Mouse (Mus musculus) limb, embryonic 13.5 days (tissue): Measurements from ENCODE around the gene Bcl2l11. TPM values are rescaled to one million over a fixed set of nuclear protein-coding genes. Genes with fewer than 3 reads are reported as not detected.

Source experiments
- ATAC-seq: fragments of 200-750 bp; cut with Nextera tagmentation; 2 replicates; pipeline ENCODE4 v1.8.0; 2017; ENCODE audit warnings: low read depth, moderate number of reproducible peaks, moderate TSS enrichment; ENCODE audit not compliant: low FRiP score
- H3K27ac ChIP-seq: fragments of 300-500 bp; sonication (generic); 2 replicates; pipeline ENCODE4 v1.5.1; 2015; ENCODE audit warnings: inconsistent platforms, mild to moderate bottlenecking, moderate library complexity
- H3K27me3 ChIP-seq: fragments of 300-500 bp; sonication (generic); 2 replicates; pipeline ENCODE4 v1.6.1; 2015; ENCODE audit warnings: mild to moderate bottlenecking, inconsistent platforms
- H3K36me3 ChIP-seq: fragments of 300-500 bp; sonication (generic); 2 replicates; pipeline ENCODE4 v1.6.1; 2015; ENCODE audit warnings: inconsistent platforms, mild to moderate bottlenecking, moderate library complexity
- H3K4me1 ChIP-seq: fragments of 300-500 bp; sonication (generic); 2 replicates; pipeline ENCODE4 v1.6.1; 2015; ENCODE audit warnings: inconsistent platforms
- H3K4me2 ChIP-seq: fragments of 300-500 bp; sonication (generic); replicated peaks from 2 replicates; pipeline ENCODE4 v1.6.1; 2015; ENCODE audit warnings: inconsistent platforms, mild to moderate bottlenecking, moderate library complexity
- H3K4me3 ChIP-seq: fragments of 300-500 bp; sonication (generic); 2 replicates; pipeline ENCODE4 v1.5.1; 2015; ENCODE audit warnings: moderate library complexity, mild to moderate bottlenecking, inconsistent platforms
- H3K9ac ChIP-seq: fragments of 300-500 bp; sonication (generic); 2 replicates; pipeline ENCODE4 v1.6.1; 2015; ENCODE audit warnings: mild to moderate bottlenecking, inconsistent platforms
- H3K9me3 ChIP-seq: fragments of 300-500 bp; sonication (generic); 2 replicates; pipeline ENCODE4 v1.6.1; 2016; ENCODE audit warnings: inconsistent platforms
- WGBS: fragments of 180-500 bp; shearing (Covaris S2); methylation state at CpG from one replicate; pipeline ENCODE4 v1.1.7; 2015; 5-methylcytosine and 5-hydroxymethylcytosine counted together
- polyA plus RNA-seq: library from polyadenylated mRNA; unstranded; fragments of >200 nt; fragmentation: Nextera tagmentation; extraction: Ambion mirVana; gene quantifications from 2 replicates; pipeline ENCODE4 v1.2.1, GENCODE M21; 2015

Bcl2l11 gene
- polyA plus RNA-seq, 1 experiment from 2014 or later, result 27.8 TPM

DNA sequence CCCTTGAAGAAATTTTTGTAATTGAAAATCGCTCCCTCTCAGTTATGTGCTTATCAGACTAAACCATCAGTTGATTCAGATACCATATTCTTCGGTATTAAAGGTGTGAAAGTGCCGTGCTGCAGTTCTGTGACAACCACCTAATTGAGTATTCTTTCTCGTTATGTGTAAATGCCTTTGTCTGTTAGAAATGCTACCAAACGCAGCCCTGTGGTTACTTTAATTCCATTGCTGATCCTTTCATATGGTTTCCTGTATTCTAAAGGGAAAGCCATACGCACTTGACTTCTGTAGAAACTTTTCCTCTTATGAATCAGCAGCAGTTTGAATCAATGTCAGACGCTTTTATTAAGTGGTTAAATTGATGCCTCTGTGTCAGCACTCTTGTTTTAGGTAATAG, 8.2 kb upstream of the Bcl2l11 start:
- H3K4me3 ChIP-seq, result no peak overlapping the region
- H3K27me3 ChIP-seq, result peaks cover 13% of the 10 kb centered on the region
- no peak overlapping the region for H3K9ac ChIP-seq
- peaks cover 7% of the 10 kb centered on the region for H3K4me1 ChIP-seq
- no peak overlapping the region for H3K4me2 ChIP-seq
- no peaks in the 10 kb centered on the region for H3K9me3 ChIP-seq
- 69% methylated on average over 7 of the region's 7 CpGs for WGBS
- no peaks in the 10 kb centered on the region for H3K36me3 ChIP-seq
- no peak for ATAC-seq
- H3K27ac ChIP-seq, result no peak overlapping the region

DNA sequence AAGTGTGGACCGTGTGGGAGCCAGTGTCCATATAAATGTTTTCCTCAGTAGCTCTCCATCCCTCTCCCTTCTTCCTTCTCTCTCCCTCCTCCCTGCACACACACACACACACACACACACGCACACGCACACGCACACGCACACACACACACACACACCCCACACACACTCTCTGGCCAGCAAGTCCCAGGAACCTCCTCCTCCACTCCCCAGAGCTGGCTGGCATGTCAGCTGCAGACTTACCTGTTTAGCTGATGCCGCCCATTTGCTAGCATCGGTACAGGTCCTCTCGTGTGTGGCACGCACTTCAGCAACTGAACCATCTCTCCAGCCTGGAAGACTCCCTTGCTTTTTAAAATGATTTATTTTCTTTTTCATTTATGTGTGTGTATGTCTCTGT, 6.9 kb upstream of the Bcl2l11 start:
- no peak overlapping the region for H3K27ac ChIP-seq
- H3K4me2 ChIP-seq, result no peak overlapping the region
- no peaks in the 10 kb centered on the region for H3K9me3 ChIP-seq
- no peak overlapping the region for H3K4me3 ChIP-seq
- H3K27me3 ChIP-seq, result peaks cover 26% of the 10 kb centered on the region
- 85% methylated on average over 9 of the region's 9 CpGs for WGBS
- H3K9ac ChIP-seq, result no peak overlapping the region
- ATAC-seq, result no peak
- H3K4me1 ChIP-seq, result peaks cover 21% of the 10 kb centered on the region
- no peaks in the 10 kb centered on the region for H3K36me3 ChIP-seq

DNA sequence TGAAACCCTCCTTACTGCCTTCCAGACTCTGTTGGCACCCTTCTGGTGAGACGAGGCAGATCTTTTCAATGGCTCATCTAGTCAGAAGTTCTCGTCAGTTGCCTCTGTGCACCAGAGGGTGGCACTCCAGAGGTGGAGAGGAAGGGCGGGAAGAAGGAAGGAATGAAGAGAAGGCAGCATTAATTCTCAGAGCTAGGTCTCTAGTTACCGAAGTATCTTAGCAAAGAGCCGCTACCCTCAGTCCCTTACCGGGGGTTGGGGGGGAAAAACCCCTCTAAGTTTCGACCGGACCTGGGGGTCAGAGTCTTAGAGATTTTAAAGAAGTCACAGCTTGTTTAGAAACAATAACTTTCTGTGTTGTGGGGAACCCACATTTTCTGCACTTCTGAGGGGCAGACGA, 3.3 kb upstream of the Bcl2l11 start:
- Histone ChIP-seq H3K4me2 (peak overlapping the region; percentile 97), H3K36me3 (no peaks in the 10 kb centered on the region), H3K9ac (peak overlapping the region; percentile 1; the same call in 1 of the 2 replicates), H3K27ac (no peak overlapping the region), H3K27me3 (peaks cover 41% of the 10 kb centered on the region), H3K4me1 (peaks cover 37% of the 10 kb centered on the region), H3K4me3 (peak overlapping the region; percentile 79), H3K9me3 (no peaks in the 10 kb centered on the region)
- 1% methylated on average over 9 of the region's 9 CpGs for WGBS
- ATAC-seq, result no peak

- peaks cover 37% of the 10 kb centered on the region for H3K4me1 ChIP-seq
- peak overlapping the region; percentile 1; the same call in 1 of the 2 replicates for H3K9ac ChIP-seq
- no peak overlapping the region for H3K27ac ChIP-seq
- H3K4me2 ChIP-seq, result peak overlapping the region; percentile 97
- peaks cover 41% of the 10 kb centered on the region for H3K27me3 ChIP-seq
- WGBS, result 2% methylated on average over 40 of the region's 40 CpGs
- H3K9me3 ChIP-seq, result no peaks in the 10 kb centered on the region
- H3K4me3 ChIP-seq, result peak overlapping the region; percentile 79
- ATAC-seq, result no peak
- no peaks in the 10 kb centered on the region for H3K36me3 ChIP-seq
Measured at GRCm38 (mm10) chr2:128122891-128123771, 2.7 kb upstream of the Bcl2l11 start.

DNA sequence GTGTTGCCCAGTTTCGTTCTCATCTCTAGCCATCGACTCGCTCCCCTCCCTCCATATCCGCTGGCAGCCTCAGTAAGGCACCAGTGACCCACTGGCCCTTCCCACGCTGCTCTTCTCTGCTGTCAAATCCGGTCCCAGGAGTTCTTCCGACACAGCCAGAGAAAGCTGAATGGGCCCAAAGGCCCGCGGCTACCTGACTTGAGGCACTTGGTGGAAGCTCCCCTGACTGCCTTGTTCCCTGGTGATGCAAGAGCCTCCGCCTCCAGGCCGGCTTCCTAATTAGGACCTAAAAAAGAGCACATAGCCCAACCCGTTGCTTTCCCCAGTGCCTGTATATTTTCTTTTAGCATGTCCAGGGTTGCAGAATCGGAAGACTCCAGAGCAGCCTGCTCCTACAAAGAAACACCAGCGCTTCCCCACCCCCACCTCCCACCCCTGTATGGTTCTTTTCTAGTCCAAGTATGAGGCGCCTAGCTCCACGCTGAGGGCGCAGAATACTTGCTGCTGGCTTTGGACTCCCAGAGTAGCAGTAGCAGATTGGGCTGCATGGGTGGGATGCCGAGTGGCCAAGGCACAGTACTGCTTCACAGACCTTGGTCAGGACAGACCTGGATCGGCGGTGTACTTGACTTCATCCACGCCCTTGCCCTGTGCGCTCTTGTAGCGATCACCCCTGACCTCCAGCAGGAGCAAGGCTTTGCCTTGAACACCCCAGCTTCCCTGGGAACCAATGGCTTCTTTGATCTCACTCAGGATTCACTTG, 1.7 kb upstream of the Bcl2l11 start:
- peak overlapping the region; percentile 79 for H3K4me3 ChIP-seq
- no peaks in the 10 kb centered on the region; the same call in 1 of the 2 replicates for H3K36me3 ChIP-seq
- 4% methylated on average over 23 of the region's 23 CpGs for WGBS
- ATAC-seq, result no peak
- H3K4me1 ChIP-seq, result peaks cover 45% of the 10 kb centered on the region
- no peak overlapping the region for H3K27ac ChIP-seq
- H3K9ac ChIP-seq, result no peak overlapping the region
- no peaks in the 10 kb centered on the region for H3K9me3 ChIP-seq
- H3K4me2 ChIP-seq, result peak overlapping the region; percentile 97
- H3K27me3 ChIP-seq, result peaks cover 41% of the 10 kb centered on the region

- no peak overlapping the region for H3K9ac ChIP-seq
- H3K27me3 ChIP-seq, result peaks cover 41% of the 10 kb centered on the region
- H3K9me3 ChIP-seq, result no peaks in the 10 kb centered on the region
- H3K4me3 ChIP-seq, result peak overlapping the region; percentile 79
- H3K4me2 ChIP-seq, result peak overlapping the region; percentile 97
- peaks cover 2% of the 10 kb centered on the region for H3K36me3 ChIP-seq
- H3K4me1 ChIP-seq, result peaks cover 49% of the 10 kb centered on the region
- WGBS, result 4% methylated on average over 15 of the region's 15 CpGs
- H3K27ac ChIP-seq, result no peak overlapping the region
- no peak for ATAC-seq
Measured at GRCm38 (mm10) chr2:128124693-128125092, 1.1 kb upstream of the Bcl2l11 start.

- under 1% methylated on average over 35 of the region's 35 CpGs for WGBS
- ATAC-seq, result no peak
- Histone ChIP-seq H3K27ac (no peak overlapping the region; the same call in 1 of the 2 replicates), H3K4me1 (peaks cover 63% of the 10 kb centered on the region), H3K4me3 (peak overlapping the region; percentile 79), H3K36me3 (peaks cover 18% of the 10 kb centered on the region), H3K9me3 (no peaks in the 10 kb centered on the region), H3K9ac (peak overlapping the region; percentile 76), H3K4me2 (peak overlapping the region; percentile 97), H3K27me3 (peaks cover 38% of the 10 kb centered on the region)
Measured at GRCm38 (mm10) chr2:128126591-128127051, 783 bp downstream of the Bcl2l11 start.

DNA sequence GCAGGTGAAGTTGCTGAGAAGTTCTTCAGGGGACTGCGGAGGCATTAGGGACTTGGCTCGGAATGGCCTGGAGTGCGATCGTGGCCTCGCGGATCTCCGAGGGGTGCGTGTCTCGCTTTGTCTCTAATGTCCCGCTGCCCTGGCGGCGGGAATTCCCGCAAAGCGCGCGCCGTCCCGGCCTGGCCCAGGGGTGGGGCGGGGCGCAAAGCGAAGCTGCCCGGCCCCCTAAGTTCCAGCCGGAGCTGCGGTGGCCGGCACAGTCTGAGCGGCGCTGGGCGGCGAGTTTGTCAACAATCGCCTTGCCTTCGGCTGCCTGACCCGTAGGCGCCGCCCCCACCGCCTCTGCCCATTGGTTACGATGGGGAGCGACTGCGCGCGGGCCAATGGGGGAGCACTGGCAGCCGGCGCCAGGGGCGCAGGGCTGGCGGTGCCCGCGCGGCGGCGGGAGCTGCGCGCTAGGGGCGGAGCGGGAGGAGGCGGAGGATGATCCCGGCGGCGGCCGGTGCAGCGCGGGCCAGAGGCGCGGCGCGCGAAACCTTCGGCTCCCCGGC, 1.4 kb downstream of the Bcl2l11 start:
- peak overlapping the region; percentile 88 for H3K9ac ChIP-seq
- peak; percentile 86 for ATAC-seq
- H3K4me2 ChIP-seq, result peak overlapping the region; percentile 97
- H3K36me3 ChIP-seq, result peaks cover 21% of the 10 kb centered on the region
- H3K27me3 ChIP-seq, result peaks cover 32% of the 10 kb centered on the region
- H3K4me1 ChIP-seq, result peaks cover 63% of the 10 kb centered on the region
- WGBS, result under 1% methylated on average over 51 of the region's 67 CpGs
- peak overlapping the region; percentile 89 for H3K27ac ChIP-seq
- H3K9me3 ChIP-seq, result no peaks in the 10 kb centered on the region
- peak overlapping the region; percentile 79 for H3K4me3 ChIP-seq

GRCm38 (mm10) chr2:128127691-128128292, 2.0 kb downstream of the Bcl2l11 start:
- peak overlapping the region; percentile 89 for H3K27ac ChIP-seq
- H3K36me3 ChIP-seq, result peaks cover 24% of the 10 kb centered on the region
- H3K9ac ChIP-seq, result peak overlapping the region; percentile 88
- H3K4me1 ChIP-seq, result peaks cover 60% of the 10 kb centered on the region
- no peaks in the 10 kb centered on the region for H3K9me3 ChIP-seq
- peak; percentile 16; the same call in 1 of the 2 replicates for ATAC-seq
- peaks cover 26% of the 10 kb centered on the region for H3K27me3 ChIP-seq
- H3K4me2 ChIP-seq, result peak overlapping the region; percentile 97
- under 1% methylated on average over 48 of the region's 48 CpGs for WGBS
- H3K4me3 ChIP-seq, result peak overlapping the region; percentile 79

- Histone ChIP-seq H3K9me3 (no peaks in the 10 kb centered on the region), H3K4me2 (peak overlapping the region; percentile 97), H3K36me3 (peaks cover 31% of the 10 kb centered on the region), H3K4me1 (peaks cover 53% of the 10 kb centered on the region), H3K9ac (peak overlapping the region; percentile 88), H3K4me3 (peak overlapping the region; percentile 79), H3K27me3 (peaks cover 19% of the 10 kb centered on the region), H3K27ac (no peak overlapping the region)
- ATAC-seq, result no peak
- WGBS, result 9% methylated on average over 10 of the region's 10 CpGs
Measured at GRCm38 (mm10) chr2:128128532-128128931, 2.7 kb downstream of the Bcl2l11 start.

GRCm38 (mm10) chr2:128131503-128131902, 5.7 kb downstream of the Bcl2l11 start:
- Histone ChIP-seq H3K9ac (no peak overlapping the region), H3K9me3 (no peaks in the 10 kb centered on the region), H3K4me3 (no peak overlapping the region), H3K36me3 (peaks cover 47% of the 10 kb centered on the region), H3K4me1 (peaks cover 58% of the 10 kb centered on the region), H3K27me3 (no peaks in the 10 kb centered on the region), H3K27ac (no peak overlapping the region), H3K4me2 (no peak overlapping the region)
- ATAC-seq, result no peak
- 75% methylated on average over 11 of the region's 11 CpGs for WGBS
